Mouse (Mus musculus): Measurements from ENCODE around the gene Psenen.

The Psenen gene

GRCm38 (mm10) chr7:30515003-30515760, 48.2 kb downstream of the Psenen start:
- DNase-seq (ENCODE audit: low spot score): no peak

All from testis, postnatal 14 days (tissue).